Mouse (Mus musculus): Measurements from ENCODE around the gene C1qa. TPM values are rescaled to one million over a fixed set of nuclear protein-coding genes. Genes with fewer than 3 reads are reported as not detected.

The C1qa gene
- polyA plus RNA-seq, 2 experiments: 27.9 to 40.1 TPM

DNA sequence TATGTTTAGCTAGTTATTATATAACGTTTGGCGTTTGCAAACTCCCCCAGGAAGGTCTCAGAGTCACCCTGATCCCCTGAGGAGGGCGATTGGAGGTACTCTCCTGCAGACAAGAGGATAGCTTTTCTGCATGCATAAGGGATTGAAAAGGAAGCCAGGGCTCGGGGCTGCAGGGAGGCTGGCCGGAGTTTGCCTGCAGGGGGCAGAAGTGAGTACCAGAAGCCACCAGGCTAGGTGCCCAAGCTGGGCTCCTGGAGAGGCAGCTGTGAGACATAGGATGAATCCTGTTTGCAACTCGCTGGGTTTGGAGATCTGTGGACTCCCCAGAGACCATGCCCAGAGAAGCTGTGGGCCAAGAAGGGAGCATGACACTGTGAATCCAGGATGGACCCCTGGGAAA, 43.5 kb downstream of the C1qa start:
- H3K4me2 ChIP-seq (replicated peaks; ENCODE audit: low read depth, low read length, severe bottlenecking): no peak overlapping the region
- H3K9me3 ChIP-seq (ENCODE audit: control insufficient read depth, low read length): no peaks in the 10 kb centered on the region
- no peak for TF ChIP-seq POLR2A (IDR thresholded peaks at IDR 0.05; ENCODE audit: borderline replicate concordance, extremely low read depth, insufficient read depth, insufficient read length)
- no peak overlapping the region for H3K9ac ChIP-seq (ENCODE audit: low read depth, low read length, severe bottlenecking)
- DNase-seq (ENCODE audit: low spot score) (no peak), ATAC-seq (ENCODE audit: low FRiP score, low read depth) (no peak)
- no peaks in the 10 kb centered on the region for H3K27me3 ChIP-seq (ENCODE audit: control insufficient read depth, insufficient read depth, low read length)
- no peak overlapping the region for H3K4me3 ChIP-seq (replicated peaks; ENCODE audit: low read length)
- no peaks in the 10 kb centered on the region for H3K36me3 ChIP-seq (ENCODE audit: control insufficient read depth, insufficient read depth, low read length)
- no peaks in the 10 kb centered on the region for H3K4me1 ChIP-seq (ENCODE audit: control insufficient read depth, insufficient read depth, low read length)
- H3K27ac ChIP-seq (replicated peaks; ENCODE audit: low read depth, low read length): no peak overlapping the region
- WGBS: 32% methylated on average over 6 of the region's 6 CpGs

DNA sequence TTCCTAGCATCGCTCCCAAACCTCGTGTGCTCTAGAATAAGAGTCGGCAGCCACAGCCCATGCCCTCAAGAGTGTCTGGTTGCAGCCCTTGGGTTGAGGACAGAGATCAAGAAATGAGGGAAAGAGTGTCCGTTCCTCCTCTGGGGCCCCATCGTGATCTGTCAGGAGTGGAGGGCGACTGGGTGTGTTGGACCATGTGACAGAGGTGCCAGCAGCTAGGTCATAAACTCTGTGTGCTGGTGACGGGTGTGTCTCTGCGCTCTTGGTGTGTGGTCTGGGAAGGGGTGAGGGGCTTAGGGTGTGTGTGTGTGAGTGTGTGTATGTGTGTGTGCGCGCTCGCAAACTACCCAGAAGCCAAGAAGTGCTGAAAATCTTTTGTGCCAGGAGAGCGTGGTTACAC, 45.6 kb downstream of the C1qa start:
- no peaks in the 10 kb centered on the region for H3K9me3 ChIP-seq (ENCODE audit: control insufficient read depth, low read length)
- no peak for TF ChIP-seq POLR2A (IDR thresholded peaks at IDR 0.05; ENCODE audit: borderline replicate concordance, extremely low read depth, insufficient read depth, insufficient read length)
- 57% methylated on average over 12 of the region's 12 CpGs for WGBS
- H3K36me3 ChIP-seq (ENCODE audit: control insufficient read depth, insufficient read depth, low read length): no peaks in the 10 kb centered on the region
- DNase-seq (ENCODE audit: low spot score) (no peak), ATAC-seq (ENCODE audit: low FRiP score, low read depth) (no peak)
- no peaks in the 10 kb centered on the region for H3K27me3 ChIP-seq (ENCODE audit: control insufficient read depth, insufficient read depth, low read length)
- H3K4me3 ChIP-seq (replicated peaks; ENCODE audit: low read length): no peak overlapping the region
- H3K9ac ChIP-seq (ENCODE audit: low read depth, low read length, severe bottlenecking): no peak overlapping the region
- H3K4me2 ChIP-seq (replicated peaks; ENCODE audit: low read depth, low read length, severe bottlenecking): no peak overlapping the region
- H3K4me1 ChIP-seq (ENCODE audit: control insufficient read depth, insufficient read depth, low read length): no peaks in the 10 kb centered on the region
- H3K27ac ChIP-seq (replicated peaks; ENCODE audit: low read depth, low read length): no peak overlapping the region

DNA sequence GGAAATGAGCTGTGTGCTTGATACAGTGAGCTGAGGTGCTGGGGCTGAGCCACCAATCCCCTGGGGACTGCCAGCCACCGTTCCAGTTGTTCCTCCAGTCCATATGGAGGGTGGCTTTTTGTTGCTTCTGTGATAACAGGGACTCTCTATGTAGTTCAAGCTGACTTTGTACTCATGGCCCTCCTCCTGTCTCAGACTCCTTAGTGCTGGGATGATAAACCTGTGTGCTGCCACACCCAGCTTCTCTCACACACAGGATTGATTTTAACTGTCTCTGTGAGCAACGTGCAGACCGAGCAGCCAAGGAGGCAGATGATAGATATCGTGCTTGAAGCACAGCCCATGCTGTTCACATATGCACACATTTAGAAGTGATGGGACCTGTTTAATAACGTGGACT, 46.5 kb downstream of the C1qa start:
- DNase-seq (ENCODE audit: low spot score) (no peak), ATAC-seq (ENCODE audit: low FRiP score, low read depth) (no peak)
- H3K9me3 ChIP-seq (ENCODE audit: control insufficient read depth, low read length): no peaks in the 10 kb centered on the region
- no peak for TF ChIP-seq POLR2A (IDR thresholded peaks at IDR 0.05; ENCODE audit: borderline replicate concordance, extremely low read depth, insufficient read depth, insufficient read length)
- no peak overlapping the region for H3K27ac ChIP-seq (replicated peaks; ENCODE audit: low read depth, low read length)
- no peak overlapping the region for H3K4me2 ChIP-seq (replicated peaks; ENCODE audit: low read depth, low read length, severe bottlenecking)
- WGBS: 58% methylated on average over 5 of the region's 5 CpGs
- H3K9ac ChIP-seq (ENCODE audit: low read depth, low read length, severe bottlenecking): no peak overlapping the region
- H3K4me3 ChIP-seq (replicated peaks; ENCODE audit: low read length): no peak overlapping the region
- no peaks in the 10 kb centered on the region for H3K36me3 ChIP-seq (ENCODE audit: control insufficient read depth, insufficient read depth, low read length)
- no peaks in the 10 kb centered on the region for H3K27me3 ChIP-seq (ENCODE audit: control insufficient read depth, insufficient read depth, low read length)
- no peaks in the 10 kb centered on the region for H3K4me1 ChIP-seq (ENCODE audit: control insufficient read depth, insufficient read depth, low read length)

DNA sequence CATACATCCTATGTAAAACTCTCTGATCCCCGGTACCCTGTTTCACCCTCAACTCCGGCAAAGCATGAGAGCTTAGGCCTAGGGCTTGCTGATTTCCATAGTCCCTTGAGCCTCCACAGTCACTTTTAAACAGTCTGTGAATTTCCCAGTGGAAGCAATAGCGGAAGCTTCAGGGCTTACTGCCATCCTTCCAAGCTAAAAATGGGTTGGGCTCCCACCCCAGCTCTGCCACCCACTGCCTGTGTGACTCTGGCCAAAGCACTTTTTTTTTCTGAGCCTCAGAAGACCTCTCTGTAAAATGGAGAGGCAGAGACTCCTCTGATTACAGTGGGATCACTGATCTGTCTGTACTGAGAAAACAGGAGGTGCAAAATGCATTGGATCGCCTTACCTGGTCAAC, 50.0 kb downstream of the C1qa start:
- DNase-seq (ENCODE audit: low spot score): no peak
- no peaks in the 10 kb centered on the region for H3K27me3 ChIP-seq (ENCODE audit: control insufficient read depth, insufficient read depth, low read length)
- no peak overlapping the region for H3K4me3 ChIP-seq (replicated peaks; ENCODE audit: low read length)
- no peaks in the 10 kb centered on the region for H3K9me3 ChIP-seq (ENCODE audit: control insufficient read depth, low read length)
- WGBS: 53% methylated on average over 4 of the region's 4 CpGs
- no peak for TF ChIP-seq POLR2A (IDR thresholded peaks at IDR 0.05; ENCODE audit: borderline replicate concordance, extremely low read depth, insufficient read depth, insufficient read length)
- no peaks in the 10 kb centered on the region for H3K36me3 ChIP-seq (ENCODE audit: control insufficient read depth, insufficient read depth, low read length)
- H3K27ac ChIP-seq (replicated peaks; ENCODE audit: low read depth, low read length): no peak overlapping the region
- H3K4me2 ChIP-seq (replicated peaks; ENCODE audit: low read depth, low read length, severe bottlenecking): no peak overlapping the region
- ATAC-seq (ENCODE audit: low FRiP score, low read depth): no peak
- no peak overlapping the region for H3K9ac ChIP-seq (ENCODE audit: low read depth, low read length, severe bottlenecking)
- H3K4me1 ChIP-seq (ENCODE audit: control insufficient read depth, insufficient read depth, low read length): no peaks in the 10 kb centered on the region

DNA sequence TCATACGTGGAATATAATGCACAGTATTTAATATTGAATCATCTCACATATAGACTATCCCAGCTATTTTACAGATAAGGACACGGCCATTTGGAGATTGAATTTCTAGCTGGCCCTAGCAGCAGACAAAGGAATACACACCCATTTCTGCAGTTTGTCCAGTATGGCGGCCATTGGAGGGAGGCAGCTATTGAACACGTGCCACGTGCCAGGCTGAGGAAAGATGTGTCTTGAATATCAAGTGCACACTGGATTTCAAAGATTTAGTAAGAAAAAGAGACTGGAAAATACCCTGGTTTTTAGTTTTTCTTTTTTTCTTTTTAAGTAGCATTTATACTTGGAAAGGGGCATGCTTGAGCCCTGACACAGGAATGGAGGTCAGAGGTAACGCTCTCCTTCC, 51.4 kb downstream of the C1qa start:
- no peak for TF ChIP-seq POLR2A (IDR thresholded peaks at IDR 0.05; ENCODE audit: borderline replicate concordance, extremely low read depth, insufficient read depth, insufficient read length)
- no peak for ATAC-seq (ENCODE audit: low FRiP score, low read depth)
- Histone ChIP-seq H3K36me3 (ENCODE audit: control insufficient read depth, insufficient read depth, low read length) (no peaks in the 10 kb centered on the region), H3K27ac (replicated peaks; ENCODE audit: low read depth, low read length) (no peak overlapping the region), H3K4me3 (replicated peaks; ENCODE audit: low read length) (no peak overlapping the region), H3K4me1 (ENCODE audit: control insufficient read depth, insufficient read depth, low read length) (no peaks in the 10 kb centered on the region), H3K9me3 (ENCODE audit: control insufficient read depth, low read length) (no peaks in the 10 kb centered on the region), H3K27me3 (ENCODE audit: control insufficient read depth, insufficient read depth, low read length) (no peaks in the 10 kb centered on the region), H3K9ac (ENCODE audit: low read depth, low read length, severe bottlenecking) (no peak overlapping the region), H3K4me2 (replicated peaks; ENCODE audit: low read depth, low read length, severe bottlenecking) (no peak overlapping the region)
- no peak for DNase-seq (ENCODE audit: low spot score)
- 82% methylated on average over 6 of the region's 6 CpGs for WGBS

Other genes with a start within 250 kb of the C1qa start
- gene Ephb2, start 62.8 kb downstream of the C1qa start, polyA plus RNA-seq (2012; rRNA removed): 45.2 and 70.7 TPM in 2 replicates
- gene Ephb2, start 62.8 kb downstream of the C1qa start, polyA plus RNA-seq (2014; fragmentation: Nextera tagmentation; extraction: Ambion mirVana): 17.9 and 19.4 TPM in 2 replicates
- 56.2 and 66.4 TPM in 2 replicates for gene C1qb, start 12.6 kb downstream of the C1qa start, polyA plus RNA-seq (2012; rRNA removed)
- gene C1qb, start 12.6 kb downstream of the C1qa start, polyA plus RNA-seq (2014; fragmentation: Nextera tagmentation; extraction: Ambion mirVana): 81.2 and 81.8 TPM in 2 replicates
- gene C1qc, start 5.7 kb downstream of the C1qa start, polyA plus RNA-seq (2012; rRNA removed): 36.7 and 44.6 TPM in 2 replicates
- 40.5 and 43.2 TPM in 2 replicates for gene C1qc, start 5.7 kb downstream of the C1qa start, polyA plus RNA-seq (2014; fragmentation: Nextera tagmentation; extraction: Ambion mirVana)
- 6.0 and 7.1 TPM in 2 replicates for gene Epha8, start 58.0 kb upstream of the C1qa start, polyA plus RNA-seq (2012; rRNA removed)
- 1.8 and 2.3 TPM in 2 replicates for gene Epha8, start 58.0 kb upstream of the C1qa start, polyA plus RNA-seq (2014; fragmentation: Nextera tagmentation; extraction: Ambion mirVana)
- 7.5 and 12.0 TPM in 2 replicates for gene Zbtb40, start 150.0 kb upstream of the C1qa start, polyA plus RNA-seq (2012; rRNA removed)
- 5.0 TPM in 2 replicates for gene Zbtb40, start 150.0 kb upstream of the C1qa start, polyA plus RNA-seq (2014; fragmentation: Nextera tagmentation; extraction: Ambion mirVana)

All from limb, embryonic 14.5 days (tissue).